Mouse (Mus musculus) midbrain, embryonic 14.5 days (tissue): ENCODE results near the gene Gcc1. TPM values are rescaled to one million over a fixed set of nuclear protein-coding genes. Genes with fewer than 3 reads are reported as not detected.

Experiments
- ATAC-seq: fragments of 200-750 bp; cut with Nextera tagmentation; 2 replicates; pipeline ENCODE4 v1.8.0; 2017; ENCODE audit warnings: moderate number of reproducible peaks, moderate library complexity; ENCODE audit not compliant: low FRiP score, low TSS enrichment
- DNase-seq: peaks from one replicate; pipeline ENCODE4 v3.0.0-alpha.2; 2015
- H3K27ac ChIP-seq: fragments of 300-500 bp; sonication (generic); replicated peaks from 2 replicates; pipeline ENCODE4 v1.5.1; 2014; ENCODE audit warnings: mild to moderate bottlenecking, low read depth, low read length, moderate library complexity
- H3K27me3 ChIP-seq: fragments of 300-500 bp; sonication (generic); 2 replicates; pipeline ENCODE4 v1.6.1; 2014; ENCODE audit warnings: low read length, control low read depth, mixed read lengths; ENCODE audit not compliant: control insufficient read depth, insufficient read depth
- H3K36me3 ChIP-seq: fragments of 300-500 bp; sonication (generic); 2 replicates; pipeline ENCODE4 v1.6.1; 2014; ENCODE audit warnings: low read length, control low read depth; ENCODE audit not compliant: control insufficient read depth, insufficient read depth
- H3K4me1 ChIP-seq: fragments of 300-500 bp; sonication (generic); 2 replicates; pipeline ENCODE4 v1.6.1; 2014; ENCODE audit warnings: mild to moderate bottlenecking, antibody characterized with exemption, low read length, control low read depth; ENCODE audit not compliant: control insufficient read depth, insufficient read depth
- H3K4me2 ChIP-seq: fragments of 300-500 bp; sonication (generic); 2 replicates; pipeline ENCODE4 v1.6.1; 2014; ENCODE audit warnings: mild to moderate bottlenecking, low read length, moderate library complexity
- H3K4me3 ChIP-seq: fragments of 300-500 bp; sonication (generic); replicated peaks from 2 replicates; pipeline ENCODE4 v1.5.1; 2014; ENCODE audit warnings: low read depth, low read length
- H3K9ac ChIP-seq: fragments of 300-500 bp; sonication (generic); replicated peaks from 2 replicates; pipeline ENCODE4 v1.6.1; 2014; ENCODE audit warnings: mild to moderate bottlenecking, low read length, moderate library complexity
- H3K9me3 ChIP-seq: fragments of 300-500 bp; sonication (generic); 2 replicates; pipeline ENCODE4 v1.6.1; 2016; ENCODE audit warnings: low read length, control low read depth, mixed read lengths; ENCODE audit not compliant: control insufficient read depth
- WGBS: fragments of 180-500 bp; shearing (Covaris S2); extraction: QIAGEN DNeasy Blood & Tissue Kit; methylation state at CpG from one replicate; pipeline ENCODE4 v1.1.7; 2014; 5-methylcytosine and 5-hydroxymethylcytosine counted together
- polyA plus RNA-seq: library from polyadenylated mRNA; unstranded; fragments of >200 nt; fragmentation: Nextera tagmentation; extraction: Ambion mirVana; gene quantifications from 2 replicates; pipeline ENCODE4 v1.2.1, GENCODE M21; 2014

Gene Gcc1
- polyA plus RNA-seq, 1 experiment from 2014 or later, result 9.5 TPM

- H3K9me3 ChIP-seq, result no peaks in the 10 kb centered on the region
- H3K36me3 ChIP-seq, result no peaks in the 10 kb centered on the region
- H3K4me1 ChIP-seq, result no peaks in the 10 kb centered on the region
- H3K9ac ChIP-seq, result no peak overlapping the region
- H3K27me3 ChIP-seq, result peaks cover 15% of the 10 kb centered on the region
- ATAC-seq, result no peak
- no peak for DNase-seq
- no peak overlapping the region for H3K4me2 ChIP-seq
- no peak overlapping the region for H3K4me3 ChIP-seq
- 3% methylated on average over 12 of the region's 12 CpGs for WGBS
- H3K27ac ChIP-seq, result no peak overlapping the region
Observed at GRCm38 (mm10) chr6:28450977-28451376, 22.8 kb upstream of the Gcc1 start.

- no peaks in the 10 kb centered on the region for H3K9me3 ChIP-seq
- no peak overlapping the region for H3K9ac ChIP-seq
- H3K4me3 ChIP-seq, result no peak overlapping the region
- H3K27ac ChIP-seq, result no peak overlapping the region
- H3K4me1 ChIP-seq, result no peaks in the 10 kb centered on the region
- H3K4me2 ChIP-seq, result no peak overlapping the region
- 11% methylated on average over 5 of the region's 5 CpGs for WGBS
- H3K27me3 ChIP-seq, result peaks cover 15% of the 10 kb centered on the region
- ATAC-seq, result no peak
- DNase-seq, result no peak
- no peaks in the 10 kb centered on the region for H3K36me3 ChIP-seq
Observed at GRCm38 (mm10) chr6:28450481-28450880, 22.3 kb upstream of the Gcc1 start.

GRCm38 (mm10) chr6:28449253-28449652, 21.1 kb upstream of the Gcc1 start, which contains the start of gene Pax4:
TSS of gene Pax4 (minus strand) at chr6:28449353.
- ATAC-seq (no peak), DNase-seq (no peak)
- WGBS, result 84% methylated on average over 2 of the region's 2 CpGs
- no peaks in the 10 kb centered on the region for H3K36me3 ChIP-seq
- H3K27ac ChIP-seq, result no peak within 1 kb of the TSS
- no peaks in the 10 kb centered on the region for H3K4me1 ChIP-seq
- peaks cover 15% of the 10 kb centered on the region for H3K27me3 ChIP-seq
- H3K9ac ChIP-seq, result no peak within 1 kb of the TSS
- H3K4me2 ChIP-seq, result no peak within 1 kb of the TSS
- H3K9me3 ChIP-seq, result no peaks in the 10 kb centered on the region
- H3K4me3 ChIP-seq, result no peak within 1 kb of the TSS

DNA sequence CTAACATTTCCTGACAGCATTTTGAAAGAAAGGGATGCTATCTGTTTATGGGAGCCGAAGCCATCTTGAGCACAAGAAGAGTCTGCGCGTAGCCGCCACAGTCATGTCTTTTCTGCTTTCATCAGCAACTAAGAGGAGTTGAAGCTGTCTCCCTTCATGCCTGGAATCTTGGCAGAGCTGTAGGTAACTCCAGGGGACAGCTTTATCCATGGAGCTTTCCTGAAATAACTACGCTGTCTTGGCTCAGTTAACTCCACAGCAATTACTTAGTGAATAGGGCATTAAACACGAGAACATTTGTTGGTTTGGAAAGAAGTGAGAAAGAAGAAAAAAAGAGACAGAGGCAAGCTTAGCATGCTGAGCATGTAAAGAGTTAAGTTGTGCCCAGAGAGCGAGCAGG, 19.7 kb upstream of the Gcc1 start:
- no peaks in the 10 kb centered on the region for H3K4me1 ChIP-seq
- ATAC-seq (no peak), DNase-seq (no peak)
- no peaks in the 10 kb centered on the region for H3K36me3 ChIP-seq
- 80% methylated on average over 7 of the region's 7 CpGs for WGBS
- H3K4me3 ChIP-seq, result no peak overlapping the region
- no peak overlapping the region for H3K4me2 ChIP-seq
- H3K9me3 ChIP-seq, result no peaks in the 10 kb centered on the region
- H3K9ac ChIP-seq, result no peak overlapping the region
- no peak overlapping the region for H3K27ac ChIP-seq
- H3K27me3 ChIP-seq, result peaks cover 15% of the 10 kb centered on the region

DNA sequence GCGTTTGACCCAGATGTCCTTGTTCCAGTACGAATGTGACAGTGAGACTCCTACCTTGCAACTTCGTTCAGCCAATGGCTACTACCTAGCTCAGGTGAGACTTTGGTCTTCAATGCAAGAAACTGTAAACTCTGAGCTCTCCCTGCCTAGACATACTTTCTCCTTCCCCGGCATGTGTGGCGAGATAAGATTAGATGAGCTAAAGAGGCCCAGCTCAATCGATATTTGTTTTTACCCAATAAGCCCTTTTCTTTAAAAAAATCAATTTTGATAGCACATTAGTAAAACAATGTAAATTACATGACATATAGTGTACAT, 3.3 kb upstream of the Gcc1 start:
- no peaks in the 10 kb centered on the region for H3K9me3 ChIP-seq
- no peaks in the 10 kb centered on the region for H3K4me1 ChIP-seq
- peaks cover 7% of the 10 kb centered on the region; the same call in 1 of the 2 replicates for H3K36me3 ChIP-seq
- H3K27me3 ChIP-seq, result no peaks in the 10 kb centered on the region
- H3K27ac ChIP-seq, result no peak overlapping the region
- H3K9ac ChIP-seq, result no peak overlapping the region
- H3K4me3 ChIP-seq, result no peak overlapping the region
- no peak for ATAC-seq
- no peak overlapping the region for H3K4me2 ChIP-seq
- WGBS, result 73% methylated on average over 6 of the region's 6 CpGs
- DNase-seq, result no peak

DNA sequence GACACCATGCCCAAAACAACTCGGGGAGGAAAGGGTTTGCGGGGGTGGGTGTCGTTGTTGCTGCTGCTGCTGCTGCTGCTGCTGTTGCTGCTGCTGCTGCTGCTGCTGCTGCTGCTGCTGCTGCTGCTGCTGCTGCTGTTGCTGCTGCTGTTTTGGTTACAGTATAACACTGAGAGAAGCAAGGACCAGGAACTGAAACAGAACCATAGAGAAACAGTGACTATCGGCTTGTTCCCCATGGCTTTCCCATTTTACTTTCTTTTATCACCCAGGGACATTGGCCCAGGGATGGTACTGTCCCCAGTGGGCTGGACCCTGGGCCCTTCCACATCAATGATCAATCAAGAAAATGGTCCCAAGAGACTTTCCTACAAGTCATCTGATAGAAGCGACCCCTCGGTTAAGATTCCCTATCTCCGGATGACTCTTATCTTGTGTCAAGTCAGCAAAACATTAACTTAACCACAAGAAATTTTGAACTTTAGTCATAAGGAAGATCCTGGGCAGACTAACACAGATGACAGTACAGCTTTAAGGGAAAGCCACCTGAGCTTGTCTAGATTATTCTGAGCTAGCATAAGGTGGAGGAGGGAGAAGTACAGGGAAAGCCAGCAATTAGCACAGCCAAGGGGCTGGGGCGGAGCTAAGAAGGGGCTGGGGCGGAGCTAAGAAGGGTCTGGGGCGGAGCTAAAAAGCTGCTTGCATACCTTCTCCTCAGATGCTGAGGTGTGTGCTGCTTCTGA, 2.8 kb upstream of the Gcc1 start:
- Histone ChIP-seq H3K9me3 (no peaks in the 10 kb centered on the region), H3K27ac (no peak overlapping the region), H3K4me1 (no peaks in the 10 kb centered on the region), H3K9ac (no peak overlapping the region), H3K27me3 (no peaks in the 10 kb centered on the region), H3K4me2 (no peak overlapping the region), H3K36me3 (peaks cover 12% of the 10 kb centered on the region), H3K4me3 (no peak overlapping the region)
- DNase-seq (no peak), ATAC-seq (no peak)
- 82% methylated on average over 10 of the region's 10 CpGs for WGBS

DNA sequence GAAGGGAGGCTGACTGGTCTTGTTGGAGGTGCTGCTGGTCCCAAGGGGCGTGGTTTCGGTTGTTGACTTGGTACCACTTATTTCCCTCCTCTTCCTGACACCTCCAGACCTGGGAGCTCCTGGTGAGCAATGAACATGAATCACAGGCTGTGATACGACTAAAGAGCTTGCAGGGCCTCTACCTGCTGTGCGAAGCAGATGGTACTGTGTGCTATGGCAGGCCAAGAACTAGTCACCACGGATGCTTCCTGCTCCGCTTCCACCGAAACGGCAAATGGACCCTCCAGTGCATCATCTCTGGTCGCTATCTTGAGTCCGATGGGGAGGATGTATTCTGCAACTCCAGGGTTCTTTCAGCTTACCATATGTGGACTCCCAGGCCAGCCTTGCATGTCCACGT, 1.7 kb upstream of the Gcc1 start:
- H3K9me3 ChIP-seq, result no peaks in the 10 kb centered on the region
- WGBS, result 90% methylated on average over 11 of the region's 11 CpGs
- no peak overlapping the region for H3K9ac ChIP-seq
- H3K4me1 ChIP-seq, result peaks cover 3% of the 10 kb centered on the region; the same call in 1 of the 2 replicates
- H3K36me3 ChIP-seq, result peaks cover 18% of the 10 kb centered on the region
- no peak overlapping the region for H3K27ac ChIP-seq
- H3K4me3 ChIP-seq, result no peak overlapping the region
- no peak for DNase-seq
- ATAC-seq, result no peak
- no peaks in the 10 kb centered on the region for H3K27me3 ChIP-seq
- H3K4me2 ChIP-seq, result no peak overlapping the region

GRCm38 (mm10) chr6:28427096-28427839, 922 bp downstream of the Gcc1 start, which contains the start of gene Fscn3:
TSS of gene Fscn3 (plus strand) at chr6:28427789.
- Histone ChIP-seq H3K4me3 (no peak within 1 kb of the TSS), H3K9ac (no peak within 1 kb of the TSS), H3K36me3 (peaks cover 18% of the 10 kb centered on the region), H3K9me3 (no peaks in the 10 kb centered on the region), H3K4me2 (no peak within 1 kb of the TSS), H3K27me3 (no peaks in the 10 kb centered on the region), H3K27ac (no peak within 1 kb of the TSS), H3K4me1 (peaks cover 10% of the 10 kb centered on the region)
- 86% methylated on average over 3 of the region's 3 CpGs for WGBS
- no peak for ATAC-seq
- DNase-seq, result no peak

GRCm38 (mm10) chr6:28425019-28425418, 3.2 kb downstream of the Gcc1 start:
- no peak overlapping the region for H3K4me3 ChIP-seq
- H3K36me3 ChIP-seq, result peaks cover 18% of the 10 kb centered on the region
- peak overlapping the region; percentile 63 for H3K4me2 ChIP-seq
- H3K9ac ChIP-seq, result no peak overlapping the region
- no peaks in the 10 kb centered on the region for H3K27me3 ChIP-seq
- no peaks in the 10 kb centered on the region for H3K9me3 ChIP-seq
- H3K4me1 ChIP-seq, result peaks cover 26% of the 10 kb centered on the region
- WGBS, result 98% methylated on average over 6 of the region's 6 CpGs
- H3K27ac ChIP-seq, result no peak overlapping the region
- ATAC-seq (no peak), DNase-seq (no peak)
